Mouse (Mus musculus) liver, embryonic 14.5 days (tissue): ENCODE measurements around the gene D930020B18Rik.

Experiments used
- CTCF ChIP-seq: IDR thresholded peaks from 2 replicates; pipeline ENCODE4 v1.5.1; 2016; ENCODE audit warnings: antibody characterized with exemption, low read depth, control low read depth
- EP300 ChIP-seq: IDR thresholded peaks from 2 replicates; pipeline ENCODE4 v1.6.1; 2016; ENCODE audit warnings: antibody characterized with exemption, low read depth

DNA sequence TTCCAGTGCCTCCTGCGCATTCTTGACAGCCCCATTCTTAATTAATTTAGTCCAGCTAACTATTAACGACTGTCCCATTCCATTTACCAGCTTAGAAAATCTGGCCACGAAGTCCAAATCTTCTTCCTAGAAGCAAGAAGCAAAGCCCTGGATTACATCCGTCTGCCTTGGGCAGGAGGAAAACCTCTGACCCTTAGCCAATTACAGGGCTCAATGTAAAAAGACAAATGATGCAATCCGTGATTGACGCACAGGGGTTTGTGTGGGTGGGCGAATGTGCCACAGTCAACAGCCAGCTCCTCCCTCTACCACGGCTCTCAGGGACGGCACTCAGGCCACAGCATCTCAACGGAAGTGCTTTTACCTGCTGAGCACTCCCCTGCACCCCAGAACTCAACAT lies 29.8 kb upstream of the D930020B18Rik start:
- TF ChIP-seq CTCF (no peak), EP300 (no peak)
